Mouse (Mus musculus) intestine, postnatal 0 days (tissue): Measurements from ENCODE around the gene Slc13a1. TPM values are rescaled to one million over a fixed set of nuclear protein-coding genes. Genes with fewer than 3 reads are reported as not detected.

Source experiments
- ATAC-seq: fragments of 200-750 bp; cut with Nextera tagmentation; 2 replicates; pipeline ENCODE4 v1.8.0; 2017; ENCODE audit warnings: mild to moderate bottlenecking, moderate TSS enrichment, moderate library complexity
- H3K27ac ChIP-seq: fragments of 300-500 bp; sonication (generic); 2 replicates; pipeline ENCODE4 v1.5.1; 2014; ENCODE audit warnings: mild to moderate bottlenecking, low read depth, low read length, moderate library complexity
- H3K27me3 ChIP-seq: fragments of 300-500 bp; sonication (generic); replicated peaks from 2 replicates; pipeline ENCODE4 v1.6.1; 2014; ENCODE audit warnings: low read length, mixed read lengths; ENCODE audit not compliant: control insufficient read depth, insufficient read depth
- H3K36me3 ChIP-seq: fragments of 300-500 bp; sonication (generic); 2 replicates; pipeline ENCODE4 v1.6.1; 2014; ENCODE audit warnings: mild to moderate bottlenecking, moderate library complexity; ENCODE audit not compliant: control insufficient read depth, insufficient read depth
- H3K4me1 ChIP-seq: fragments of 300-500 bp; sonication (generic); replicated peaks from 2 replicates; pipeline ENCODE4 v1.6.1; 2014; ENCODE audit warnings: antibody characterized with exemption, low read length, mixed read lengths; ENCODE audit not compliant: control insufficient read depth, insufficient read depth
- H3K4me2 ChIP-seq: fragments of 300-500 bp; sonication (generic); replicated peaks from 2 replicates; pipeline ENCODE4 v1.6.1; 2014; ENCODE audit warnings: low read depth, mild to moderate bottlenecking, moderate library complexity
- H3K4me3 ChIP-seq: fragments of 300-500 bp; sonication (generic); 2 replicates; pipeline ENCODE4 v1.5.1; 2014; ENCODE audit warnings: low read depth, low read length
- H3K9ac ChIP-seq: fragments of 300-500 bp; sonication (generic); 2 replicates; pipeline ENCODE4 v1.6.1; 2014; ENCODE audit warnings: mild to moderate bottlenecking, low read depth, low read length
- H3K9me3 ChIP-seq: fragments of 300-500 bp; sonication (generic); 2 replicates; pipeline ENCODE4 v1.6.1; 2016; ENCODE audit warnings: mixed run types; ENCODE audit not compliant: control insufficient read depth
- CTCF ChIP-seq: sonication (generic); IDR thresholded peaks from 2 replicates; pipeline ENCODE4 v1.5.1; 2016; ENCODE audit warnings: low read depth, mild to moderate bottlenecking, control low read depth, antibody characterized with exemption, moderate library complexity
- WGBS: fragments of 180-500 bp; shearing (Covaris S2); extraction: QIAGEN DNeasy Blood & Tissue Kit; methylation state at CpG from one replicate; pipeline ENCODE4 v1.1.7; 2014; 5-methylcytosine and 5-hydroxymethylcytosine counted together
- polyA plus RNA-seq: library from polyadenylated mRNA; unstranded; fragments of >200 nt; fragmentation: Nextera tagmentation; extraction: Ambion mirVana; gene quantifications from 2 replicates; pipeline ENCODE4 v1.2.1, GENCODE M21; 2015

Gene Slc13a1
- polyA plus RNA-seq, 1 experiment from 2014 or later, result 0.57 TPM

DNA sequence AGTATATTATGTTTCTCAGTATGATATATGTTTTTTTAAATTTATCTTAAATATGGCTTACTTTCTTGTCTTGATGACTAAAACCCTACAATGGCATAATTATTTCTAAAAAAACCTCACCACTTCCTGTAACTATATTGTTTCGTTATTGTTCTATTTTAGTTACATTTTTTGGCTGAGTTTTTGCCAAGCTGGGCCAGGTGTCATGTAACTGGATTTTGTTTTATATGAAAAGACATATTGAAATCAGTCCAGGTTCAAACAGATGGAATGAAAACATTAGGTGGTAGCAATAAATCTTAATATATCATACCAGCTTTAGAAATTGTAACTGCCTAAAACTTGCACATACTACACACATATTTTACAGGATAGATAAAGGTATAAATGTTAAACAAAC is 66.6 kb downstream of the Slc13a1 start:
- Histone ChIP-seq H3K9me3 (no peaks in the 10 kb centered on the region), H3K36me3 (no peaks in the 10 kb centered on the region), H3K4me2 (no peak overlapping the region), H3K9ac (no peak overlapping the region), H3K4me3 (no peak overlapping the region), H3K27me3 (no peaks in the 10 kb centered on the region), H3K27ac (no peak overlapping the region), H3K4me1 (no peaks in the 10 kb centered on the region)
- ATAC-seq, result no peak
- 73% methylated on average over 1 of the region's 1 CpGs for WGBS
- no peak for TF ChIP-seq CTCF

DNA sequence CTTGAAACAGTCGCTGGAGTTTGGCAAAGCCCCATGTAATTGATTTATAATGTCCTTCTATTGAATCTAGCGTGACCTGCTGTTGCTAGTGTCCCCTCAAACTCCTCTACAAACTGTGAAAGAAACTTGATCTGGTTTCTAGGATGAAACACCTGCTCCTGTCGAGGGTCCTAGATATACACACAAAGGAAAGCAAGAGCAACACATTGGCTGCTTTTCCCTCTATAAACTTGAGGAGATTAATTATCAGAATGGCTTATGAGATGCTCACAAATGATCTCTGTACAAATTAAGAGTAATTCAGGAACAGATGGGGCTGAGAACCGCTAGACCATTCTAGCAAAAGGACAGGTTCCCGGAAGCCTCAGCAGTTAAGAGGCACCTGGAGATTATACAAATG is 67.2 kb downstream of the Slc13a1 start:
- no peaks in the 10 kb centered on the region for H3K9me3 ChIP-seq
- no peaks in the 10 kb centered on the region for H3K4me1 ChIP-seq
- no peaks in the 10 kb centered on the region for H3K36me3 ChIP-seq
- no peaks in the 10 kb centered on the region for H3K27me3 ChIP-seq
- WGBS, result 60% methylated on average over 5 of the region's 5 CpGs
- H3K4me3 ChIP-seq, result no peak overlapping the region
- TF ChIP-seq CTCF, result no peak
- no peak overlapping the region for H3K27ac ChIP-seq
- no peak for ATAC-seq
- H3K9ac ChIP-seq, result no peak overlapping the region
- H3K4me2 ChIP-seq, result no peak overlapping the region

DNA sequence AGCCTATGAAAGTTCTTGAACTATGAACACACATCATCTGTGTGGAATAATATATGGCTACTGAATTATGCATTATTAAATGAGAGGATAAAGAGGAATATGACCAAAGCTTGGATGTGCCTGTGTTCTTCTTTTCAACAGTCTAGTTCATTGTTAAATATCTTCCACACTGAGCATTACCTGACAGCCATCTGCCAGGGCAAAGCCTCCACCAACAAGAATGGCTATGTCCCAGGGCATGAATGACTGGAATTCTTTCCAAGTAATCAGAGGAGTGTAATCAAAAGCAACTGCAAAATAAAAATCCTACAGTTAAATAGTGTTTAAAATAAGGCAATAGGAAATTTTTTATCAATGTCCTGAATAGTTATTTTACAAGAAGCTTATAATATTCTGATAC is 70.5 kb downstream of the Slc13a1 start:
- no peaks in the 10 kb centered on the region for H3K27me3 ChIP-seq
- no peak overlapping the region for H3K27ac ChIP-seq
- H3K9ac ChIP-seq, result no peak overlapping the region
- no peak for TF ChIP-seq CTCF
- ATAC-seq, result no peak
- H3K9me3 ChIP-seq, result no peaks in the 10 kb centered on the region
- no peaks in the 10 kb centered on the region for H3K36me3 ChIP-seq
- H3K4me2 ChIP-seq, result no peak overlapping the region
- no peaks in the 10 kb centered on the region for H3K4me1 ChIP-seq
- no peak overlapping the region for H3K4me3 ChIP-seq

DNA sequence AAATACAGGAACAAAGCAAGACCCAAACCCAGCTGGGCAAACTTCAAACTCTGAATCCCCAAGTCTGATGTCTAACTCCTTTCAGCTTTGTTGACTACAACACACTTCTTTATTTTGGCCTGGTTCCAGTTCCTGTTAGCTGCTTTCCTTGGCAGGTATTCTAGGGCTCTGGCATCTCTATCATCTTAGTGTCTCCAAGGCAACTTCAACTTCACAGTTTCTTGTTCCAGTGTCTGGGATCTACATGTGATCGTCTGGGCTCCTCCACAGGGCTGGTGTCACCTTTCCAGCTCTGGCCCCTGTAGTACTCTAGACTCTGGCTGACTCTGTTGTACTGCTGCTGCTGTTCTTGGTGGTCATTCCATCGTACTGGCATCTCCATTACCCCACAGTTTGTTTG is 91.8 kb downstream of the Slc13a1 start:
- Histone ChIP-seq H3K27me3 (no peaks in the 10 kb centered on the region), H3K9me3 (no peaks in the 10 kb centered on the region), H3K4me2 (no peak overlapping the region), H3K36me3 (no peaks in the 10 kb centered on the region), H3K27ac (no peak overlapping the region), H3K4me3 (no peak overlapping the region), H3K4me1 (no peaks in the 10 kb centered on the region), H3K9ac (no peak overlapping the region)
- no peak for ATAC-seq
- no peak for TF ChIP-seq CTCF
- WGBS, result 78% methylated on average over 2 of the region's 2 CpGs

DNA sequence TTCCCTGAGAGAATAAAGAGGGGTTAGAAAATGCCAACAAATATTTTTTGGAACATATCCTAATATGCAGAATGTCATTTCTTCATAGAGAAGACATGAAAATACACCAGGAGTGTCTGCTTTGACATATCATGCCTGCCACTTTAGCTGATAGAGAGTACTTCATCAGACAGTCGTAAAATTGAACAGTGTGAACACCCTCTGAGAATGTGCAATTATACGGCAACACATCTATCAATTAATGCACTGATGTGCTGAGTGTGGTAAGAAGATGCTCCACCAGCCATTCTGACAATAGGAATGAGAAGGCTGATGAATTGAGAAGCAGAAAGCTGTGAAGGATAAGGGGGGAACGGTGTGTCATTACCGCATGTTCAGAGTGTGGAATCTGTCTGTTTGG is 95.1 kb downstream of the Slc13a1 start:
- H3K27ac ChIP-seq, result no peak overlapping the region
- H3K36me3 ChIP-seq, result no peaks in the 10 kb centered on the region
- 68% methylated on average over 4 of the region's 4 CpGs for WGBS
- ATAC-seq, result no peak
- no peaks in the 10 kb centered on the region for H3K4me1 ChIP-seq
- no peak overlapping the region for H3K4me2 ChIP-seq
- no peak overlapping the region for H3K4me3 ChIP-seq
- no peaks in the 10 kb centered on the region for H3K27me3 ChIP-seq
- no peak for TF ChIP-seq CTCF
- H3K9me3 ChIP-seq, result no peaks in the 10 kb centered on the region
- no peak overlapping the region for H3K9ac ChIP-seq

DNA sequence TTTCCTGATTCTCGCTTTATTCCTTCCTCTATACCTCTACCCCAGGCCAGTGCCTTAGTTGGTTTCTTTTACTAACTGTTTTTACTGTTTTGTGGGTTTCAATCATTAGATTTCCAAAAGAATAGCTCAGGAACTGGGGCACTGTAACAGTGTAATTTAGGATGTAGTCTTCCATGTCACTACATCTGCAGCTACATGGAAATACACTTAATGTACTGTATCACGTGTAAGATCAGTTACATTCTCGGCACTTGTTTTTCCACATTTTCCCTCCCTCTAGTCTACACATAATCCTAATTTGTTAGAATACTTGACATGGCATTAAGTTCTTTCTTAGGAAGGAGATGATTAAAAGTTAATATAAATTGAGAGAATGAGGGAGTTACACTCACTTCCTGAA is 108.1 kb downstream of the Slc13a1 start:
- Histone ChIP-seq H3K27me3 (no peaks in the 10 kb centered on the region), H3K9me3 (no peaks in the 10 kb centered on the region), H3K4me3 (no peak overlapping the region), H3K36me3 (no peaks in the 10 kb centered on the region), H3K27ac (no peak overlapping the region), H3K4me2 (no peak overlapping the region), H3K9ac (no peak overlapping the region), H3K4me1 (no peaks in the 10 kb centered on the region)
- 81% methylated on average over 3 of the region's 3 CpGs for WGBS
- no peak for TF ChIP-seq CTCF
- ATAC-seq, result no peak

DNA sequence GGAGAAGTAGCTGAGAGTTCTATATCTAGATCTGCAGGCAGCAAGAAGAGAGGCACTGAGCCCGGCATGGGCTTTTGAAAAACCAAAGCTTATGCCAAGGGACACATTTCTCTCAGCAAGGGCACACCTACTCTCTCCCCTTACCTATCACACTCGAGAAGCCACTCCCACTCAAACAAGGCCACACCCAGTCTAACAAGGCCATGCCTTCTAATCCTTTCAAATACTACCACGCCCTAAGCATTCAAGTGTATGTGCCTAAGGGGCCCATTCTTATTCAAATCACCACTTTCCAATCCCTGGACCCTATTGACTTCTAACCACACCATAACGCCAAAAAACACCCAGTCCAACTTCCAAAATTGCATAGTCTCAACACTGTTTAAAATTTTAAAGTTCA is 112.8 kb downstream of the Slc13a1 start:
- H3K9ac ChIP-seq, result no peak overlapping the region
- no peaks in the 10 kb centered on the region for H3K27me3 ChIP-seq
- no peak for ATAC-seq
- no peaks in the 10 kb centered on the region for H3K36me3 ChIP-seq
- no peak overlapping the region for H3K27ac ChIP-seq
- H3K4me3 ChIP-seq, result no peak overlapping the region
- no peaks in the 10 kb centered on the region for H3K4me1 ChIP-seq
- H3K9me3 ChIP-seq, result no peaks in the 10 kb centered on the region
- no peak overlapping the region for H3K4me2 ChIP-seq
- 81% methylated on average over 4 of the region's 4 CpGs for WGBS
- TF ChIP-seq CTCF, result no peak
